Mouse (Mus musculus) myocyte (in vitro differentiated cells): ENCODE results near the gene Bbs9. TPM values are rescaled to one million over a fixed set of nuclear protein-coding genes. Genes with fewer than 3 reads are reported as not detected.

Experiments
- H3K27me3 ChIP-seq: one replicate; pipeline ENCODE4 v1.6.1; 2011; ENCODE audit not compliant: control insufficient read depth, insufficient read depth, insufficient read length
- H3K36me3 ChIP-seq: one replicate; pipeline ENCODE4 v1.6.1; 2011; ENCODE audit not compliant: control insufficient read depth, insufficient read depth
- H3K4me2 ChIP-seq: one replicate; pipeline ENCODE4 v1.6.1; 2011; ENCODE audit warnings: low read depth, control low read depth
- H3K4me3 ChIP-seq: one replicate; pipeline ENCODE4 v1.5.1; 2011; ENCODE audit warnings: mild to moderate bottlenecking, control low read depth, moderate library complexity
- H3K79me2 ChIP-seq: one replicate; pipeline ENCODE4 v1.6.1; 2011; ENCODE audit not compliant: control insufficient read depth, insufficient read depth
- H3ac ChIP-seq: one replicate; pipeline ENCODE4 v1.6.1; 2011; ENCODE audit not compliant: control insufficient read depth, insufficient read length
- CEBPB ChIP-seq: IDR thresholded peaks from 2 replicates; pipeline ENCODE4 v1.6.1; 2011; ENCODE audit warnings: mild to moderate bottlenecking, moderate library complexity; ENCODE audit not compliant: poor library complexity, insufficient read depth, severe bottlenecking
- E2F4 ChIP-seq: IDR thresholded peaks from one replicate; pipeline ENCODE4 v1.6.1; 2011; ENCODE audit warnings: mild to moderate bottlenecking, control low read depth, moderate library complexity; ENCODE audit not compliant: insufficient read depth
- MAX ChIP-seq: IDR thresholded peaks from one replicate; pipeline ENCODE4 v1.6.1; 2011; ENCODE audit warnings: low read depth, mild to moderate bottlenecking, control low read depth
- MYOD1 ChIP-seq, 3 experiments: IDR thresholded peaks; one replicate each; pipeline ENCODE4 v1.6.1; 2011; ENCODE audit warnings: control low read depth in 2 of 3, low read depth in 2 of 3, mild to moderate bottlenecking in 2 of 3, moderate library complexity in 1 of 3; ENCODE audit not compliant: insufficient read length in 2 of 3, control insufficient read depth in 1 of 3
- MYOG ChIP-seq, 3 experiments: IDR thresholded peaks; one replicate each; pipeline ENCODE4 v1.6.1; 2011; ENCODE audit warnings: control low read depth in 2 of 3, low read depth in 2 of 3, mild to moderate bottlenecking in 2 of 3; ENCODE audit not compliant: insufficient read length in 2 of 3, control insufficient read depth in 1 of 3, insufficient read depth in 1 of 3
- POLR2A ChIP-seq: IDR thresholded peaks from one replicate; pipeline ENCODE4 v1.6.1; 2011; ENCODE audit warnings: low read depth, mild to moderate bottlenecking, control low read depth, moderate library complexity; ENCODE audit not compliant: insufficient read length
- POLR2AphosphoS2 ChIP-seq: IDR thresholded peaks from one replicate; pipeline ENCODE4 v1.6.1; 2011; ENCODE audit warnings: low read depth, control low read depth; ENCODE audit not compliant: insufficient read length
- REST ChIP-seq: IDR thresholded peaks from one replicate; pipeline ENCODE4 v1.6.1; 2011; ENCODE audit warnings: mild to moderate bottlenecking, control low read depth, moderate library complexity; ENCODE audit not compliant: insufficient read depth, insufficient read length
- SRF ChIP-seq: IDR thresholded peaks from one replicate; pipeline ENCODE4 v1.6.1; 2011; ENCODE audit warnings: low read depth; ENCODE audit not compliant: control insufficient read depth, insufficient read length
- TCF12 ChIP-seq: IDR thresholded peaks from one replicate; pipeline ENCODE4 v1.6.1; 2011; ENCODE audit warnings: mild to moderate bottlenecking, control low read depth; ENCODE audit not compliant: poor library complexity, insufficient read depth, severe bottlenecking
- TCF3 ChIP-seq: IDR thresholded peaks from one replicate; pipeline ENCODE4 v1.6.1; 2011; ENCODE audit warnings: low read depth, control low read depth; ENCODE audit not compliant: insufficient read length
- USF1 ChIP-seq: IDR thresholded peaks from one replicate; pipeline ENCODE4 v1.6.1; 2011; ENCODE audit warnings: low read depth, mild to moderate bottlenecking, control low read depth, moderate library complexity
- polyA plus RNA-seq: library from polyadenylated mRNA; unstranded; fragments of >200 nt; fragmentation: generic; extraction: Trizol; gene quantifications from one replicate; pipeline ENCODE4 v1.2.1, GENCODE M21; 2012; ENCODE audit warnings: missing spikeins

The Bbs9 gene
- polyA plus RNA-seq, 1 experiment: 3.6 TPM

DNA sequence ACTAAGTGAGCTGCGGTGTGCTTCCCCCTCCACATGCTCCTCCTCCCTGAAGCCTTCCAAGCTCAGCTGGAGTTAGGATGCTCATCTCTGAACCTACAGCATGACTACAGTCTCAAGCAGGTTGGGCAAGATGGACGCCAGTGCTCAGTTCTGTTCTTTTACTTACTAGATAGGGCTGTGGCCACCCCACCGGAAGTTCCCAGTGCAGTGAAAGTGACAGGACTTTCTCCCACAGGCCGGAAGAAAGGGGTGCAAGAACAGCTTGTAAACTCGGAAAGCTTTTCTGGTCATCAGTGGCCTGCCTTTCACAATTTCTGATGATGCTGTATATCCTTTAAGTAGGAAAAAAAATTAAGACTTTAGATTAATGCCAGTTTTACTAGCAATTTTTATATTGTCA, 315.7 kb downstream of the Bbs9 start:
- no peaks in the 10 kb centered on the region for H3K79me2 ChIP-seq
- H3K4me2 ChIP-seq: no peak overlapping the region
- no peaks in the 10 kb centered on the region for H3K36me3 ChIP-seq
- no peaks in the 10 kb centered on the region for H3K27me3 ChIP-seq
- no peak overlapping the region for H3K4me3 ChIP-seq
- TF ChIP-seq POLR2A (no peak), E2F4 (no peak), TCF3 (no peak), USF1 (no peak), CEBPB (no peak), POLR2AphosphoS2 (no peak), REST (no peak), SRF (no peak), MYOG (IDR thresholded peaks at IDR 0.05; ENCODE audit: control insufficient read depth in 1 of 3, insufficient read depth in 1 of 3, insufficient read length in 2 of 3, low read depth in 2 of 3) (no peak), MAX (no peak), TCF12 (no peak), MYOD1 (IDR thresholded peaks at IDR 0.05; ENCODE audit: control insufficient read depth in 1 of 3, insufficient read length in 2 of 3, low read depth in 2 of 3) (no peak)
- H3ac ChIP-seq: no peak overlapping the region

- no peak overlapping the region for H3K4me2 ChIP-seq
- no peak overlapping the region for H3ac ChIP-seq
- no peak for TF ChIP-seq POLR2AphosphoS2
- TF ChIP-seq USF1: no peak
- TF ChIP-seq MAX: no peak
- no peak for TF ChIP-seq E2F4
- H3K36me3 ChIP-seq: no peaks in the 10 kb centered on the region
- H3K4me3 ChIP-seq: no peak overlapping the region
- no peaks in the 10 kb centered on the region for H3K79me2 ChIP-seq
- no peaks in the 10 kb centered on the region for H3K27me3 ChIP-seq
Measured at GRCm38 (mm10) chr9:22791750-22792149, 316.2 kb downstream of the Bbs9 start.

DNA sequence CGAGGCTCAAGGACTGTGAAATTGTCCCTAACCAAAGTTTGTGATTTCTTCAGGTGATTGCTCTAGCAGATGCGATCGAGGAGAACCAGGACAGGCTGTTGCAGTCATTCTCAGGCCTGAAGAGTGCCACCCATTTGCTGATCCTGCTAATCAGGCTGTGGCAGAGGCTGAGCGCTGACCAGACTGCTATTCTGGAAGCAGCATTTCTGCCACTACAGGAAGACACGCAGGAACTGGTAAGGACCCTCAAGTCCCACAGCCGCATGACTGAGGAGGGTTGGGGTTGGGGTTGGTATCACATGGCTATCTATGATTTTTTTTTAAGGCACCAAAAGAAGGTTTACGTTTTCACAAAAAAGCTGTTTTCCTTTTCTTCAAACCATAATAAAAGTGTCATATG, 318.2 kb downstream of the Bbs9 start:
- H3K4me3 ChIP-seq: no peak overlapping the region
- H3ac ChIP-seq: no peak overlapping the region
- no peaks in the 10 kb centered on the region for H3K27me3 ChIP-seq
- no peak for TF ChIP-seq MAX
- no peak for TF ChIP-seq MYOD1 (IDR thresholded peaks at IDR 0.05; ENCODE audit: control insufficient read depth in 1 of 3, insufficient read length in 2 of 3, low read depth in 2 of 3)
- TF ChIP-seq MYOG (IDR thresholded peaks at IDR 0.05; ENCODE audit: control insufficient read depth in 1 of 3, insufficient read depth in 1 of 3, insufficient read length in 2 of 3, low read depth in 2 of 3): no peak
- TF ChIP-seq CEBPB: no peak
- H3K4me2 ChIP-seq: no peak overlapping the region
- no peaks in the 10 kb centered on the region for H3K79me2 ChIP-seq
- no peaks in the 10 kb centered on the region for H3K36me3 ChIP-seq

DNA sequence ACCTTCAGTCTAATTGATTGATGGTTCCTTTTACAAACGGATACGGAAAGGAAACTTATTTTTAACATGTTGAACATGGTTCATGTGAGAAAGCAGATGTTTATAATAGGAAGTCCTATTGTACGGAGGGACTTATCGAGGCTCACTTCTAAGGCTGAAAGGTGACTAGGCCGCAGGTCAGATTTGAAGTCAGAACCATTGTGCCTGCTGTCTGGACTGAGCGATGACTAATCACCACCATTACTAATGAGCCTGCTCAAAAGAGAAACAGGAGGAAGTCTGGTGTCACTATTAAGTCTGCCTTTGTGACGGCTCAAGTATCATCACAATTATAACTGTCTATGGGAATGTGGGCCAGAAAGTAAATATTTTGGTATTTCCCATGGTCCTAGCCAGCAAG, 325.2 kb downstream of the Bbs9 start:
- H3K4me3 ChIP-seq: no peak overlapping the region
- H3K4me2 ChIP-seq: no peak overlapping the region
- no peaks in the 10 kb centered on the region for H3K27me3 ChIP-seq
- no peak overlapping the region for H3ac ChIP-seq
- TF ChIP-seq POLR2A: no peak
- TF ChIP-seq POLR2AphosphoS2: no peak
- no peak for TF ChIP-seq SRF
- TF ChIP-seq MYOD1 (IDR thresholded peaks at IDR 0.05; ENCODE audit: control insufficient read depth in 1 of 3, insufficient read length in 2 of 3, low read depth in 2 of 3): no peak
- TF ChIP-seq E2F4: no peak
- no peak for TF ChIP-seq MAX
- TF ChIP-seq CEBPB: no peak
- no peak for TF ChIP-seq MYOG (IDR thresholded peaks at IDR 0.05; ENCODE audit: control insufficient read depth in 1 of 3, insufficient read depth in 1 of 3, insufficient read length in 2 of 3, low read depth in 2 of 3)
- TF ChIP-seq REST: no peak
- TF ChIP-seq USF1: no peak
- no peak for TF ChIP-seq TCF12
- no peak for TF ChIP-seq TCF3
- no peaks in the 10 kb centered on the region for H3K36me3 ChIP-seq
- no peaks in the 10 kb centered on the region for H3K79me2 ChIP-seq

DNA sequence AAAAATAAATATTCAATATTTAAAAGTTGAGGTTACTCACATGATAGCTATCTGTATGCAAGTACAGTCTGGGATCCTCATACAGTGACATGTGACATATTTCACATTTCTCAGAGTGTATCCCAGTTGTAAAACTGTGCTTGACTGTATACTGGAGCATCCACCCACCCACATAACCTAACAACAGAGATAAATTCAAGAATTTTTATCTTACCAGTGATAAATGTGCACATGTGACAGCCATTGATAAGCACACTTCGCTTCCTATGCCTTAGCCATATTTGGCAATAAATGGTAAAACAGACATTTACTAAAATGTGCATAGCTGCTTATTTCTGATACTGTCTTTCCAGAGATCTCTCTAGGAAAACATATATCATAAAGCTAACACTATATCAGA, 330.5 kb downstream of the Bbs9 start:
- no peak overlapping the region for H3K4me3 ChIP-seq
- H3K27me3 ChIP-seq: no peaks in the 10 kb centered on the region
- no peak overlapping the region for H3K4me2 ChIP-seq
- no peak overlapping the region for H3ac ChIP-seq
- TF ChIP-seq E2F4: no peak
- no peaks in the 10 kb centered on the region for H3K79me2 ChIP-seq
- no peaks in the 10 kb centered on the region for H3K36me3 ChIP-seq

DNA sequence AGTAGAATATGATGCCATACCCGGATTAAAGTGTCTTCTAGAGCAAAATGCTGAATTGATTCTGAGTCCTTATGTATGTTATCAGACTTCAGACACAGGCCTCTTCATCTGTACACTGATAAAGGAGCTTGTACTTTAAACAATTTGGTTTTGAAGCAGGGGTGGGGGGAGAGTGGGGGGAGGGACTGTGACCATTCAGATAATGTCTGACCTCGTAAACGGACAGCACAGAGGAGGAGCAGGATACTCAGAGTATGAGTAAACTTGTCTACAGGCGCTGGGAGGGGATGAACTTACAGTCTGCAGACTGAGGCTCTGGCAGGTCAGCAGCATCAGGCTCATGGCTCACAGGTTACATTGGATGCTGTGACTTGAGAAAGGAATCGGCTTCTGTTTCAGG, 331.0 kb downstream of the Bbs9 start:
- TF ChIP-seq USF1 (no peak), MYOG (IDR thresholded peaks at IDR 0.05; ENCODE audit: control insufficient read depth in 1 of 3, insufficient read depth in 1 of 3, insufficient read length in 2 of 3, low read depth in 2 of 3) (no peak), MYOD1 (IDR thresholded peaks at IDR 0.05; ENCODE audit: control insufficient read depth in 1 of 3, insufficient read length in 2 of 3, low read depth in 2 of 3) (no peak), TCF12 (no peak), CEBPB (no peak), REST (no peak), MAX (no peak), SRF (no peak), POLR2A (no peak), TCF3 (no peak), POLR2AphosphoS2 (no peak), E2F4 (no peak)
- H3K4me3 ChIP-seq: no peak overlapping the region
- H3K4me2 ChIP-seq: no peak overlapping the region
- H3K79me2 ChIP-seq: no peaks in the 10 kb centered on the region
- H3K27me3 ChIP-seq: no peaks in the 10 kb centered on the region
- H3ac ChIP-seq: no peak overlapping the region
- no peaks in the 10 kb centered on the region for H3K36me3 ChIP-seq
